Mouse (Mus musculus) lung, adult 2 months (tissue): Measurements from ENCODE around the gene Pola1.

ENCODE experiments used
- CTCF ChIP-seq: fragments of 200-500 bp; IDR thresholded peaks from 2 replicates; pipeline ENCODE4 v1.5.1; 2011; ENCODE audit warnings: mild to moderate bottlenecking, low read length, control low read depth; ENCODE audit not compliant: insufficient read depth
- POLR2A ChIP-seq: fragments of 200-500 bp; IDR thresholded peaks from 2 replicates; pipeline ENCODE4 v1.6.1; 2011; ENCODE audit warnings: low read depth, mild to moderate bottlenecking, control low read depth, low read length, borderline replicate concordance; ENCODE audit errors: extremely low read depth

- no peak for TF ChIP-seq POLR2A
- no peak for TF ChIP-seq CTCF
Measured at GRCm38 (mm10) chrX:93634861-93635375, 3.0 kb upstream of the Pola1 start.
